Mouse (Mus musculus): ENCODE measurements around the gene Max. TPM values are rescaled to one million over a fixed set of nuclear protein-coding genes. Genes with fewer than 3 reads are reported as not detected.

The Max gene
- total RNA-seq, 2 experiments from 2014 or later, result 75.3 to 76.5 TPM

DNA sequence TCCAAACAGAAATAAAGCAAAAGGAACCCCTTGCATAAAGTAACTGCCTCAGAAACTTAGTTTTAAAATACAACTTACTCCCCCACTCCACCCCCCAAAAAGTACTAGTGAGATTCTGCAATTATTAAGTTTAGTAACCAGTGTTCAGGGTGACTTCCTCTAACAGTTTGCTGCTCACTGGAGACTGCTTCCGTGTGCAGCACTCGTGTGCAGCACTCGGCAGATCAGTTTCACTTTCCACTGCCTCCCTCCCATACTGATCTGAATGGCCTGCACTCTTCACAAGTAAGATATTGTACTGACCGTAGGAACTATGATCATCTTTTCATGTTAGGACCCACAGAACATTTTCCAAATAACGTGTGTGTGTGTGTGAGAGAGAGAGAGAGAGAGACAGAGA lies 4.3 kb downstream of the Max start:
- no peak for DNase-seq (ENCODE audit: low spot score in 2 of 2)

DNA sequence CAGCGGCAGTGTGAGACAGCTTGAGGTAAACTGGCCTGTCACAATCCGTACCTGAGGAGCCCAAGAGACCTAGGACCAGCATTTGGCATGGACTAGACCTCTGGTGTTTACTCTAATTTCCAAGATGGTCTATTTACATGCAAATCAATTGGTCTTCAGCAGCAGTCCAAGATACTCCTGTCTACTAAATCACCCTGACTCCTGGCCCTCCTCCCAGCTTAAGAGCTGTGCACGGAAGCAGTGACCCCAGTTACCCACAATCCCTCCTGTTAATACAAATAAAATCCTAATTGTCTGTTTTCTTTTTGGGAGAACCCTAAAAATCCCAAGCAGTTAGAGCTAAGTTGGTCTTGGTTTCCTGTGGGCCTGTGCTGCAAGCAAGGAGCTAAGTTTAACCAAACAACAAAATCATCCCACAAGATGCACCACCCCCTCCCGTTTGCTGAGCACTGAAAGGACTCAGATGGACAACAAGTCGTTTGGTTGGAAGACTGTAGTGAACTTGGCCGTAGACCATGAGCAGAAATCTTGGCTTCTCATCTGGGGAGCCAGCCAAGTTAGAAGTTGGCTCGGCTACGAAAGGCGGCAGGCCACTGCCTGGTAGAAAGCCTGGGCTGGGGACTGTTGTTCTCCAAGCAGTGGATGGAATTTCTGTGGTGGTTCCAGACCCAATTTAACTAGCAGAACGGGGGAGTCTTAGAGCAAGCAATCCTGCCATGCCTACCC lies 7.1 kb downstream of the Max start:
- peak; percentile 59 to 78 for DNase-seq (ENCODE audit: low spot score in 2 of 2)

DNA sequence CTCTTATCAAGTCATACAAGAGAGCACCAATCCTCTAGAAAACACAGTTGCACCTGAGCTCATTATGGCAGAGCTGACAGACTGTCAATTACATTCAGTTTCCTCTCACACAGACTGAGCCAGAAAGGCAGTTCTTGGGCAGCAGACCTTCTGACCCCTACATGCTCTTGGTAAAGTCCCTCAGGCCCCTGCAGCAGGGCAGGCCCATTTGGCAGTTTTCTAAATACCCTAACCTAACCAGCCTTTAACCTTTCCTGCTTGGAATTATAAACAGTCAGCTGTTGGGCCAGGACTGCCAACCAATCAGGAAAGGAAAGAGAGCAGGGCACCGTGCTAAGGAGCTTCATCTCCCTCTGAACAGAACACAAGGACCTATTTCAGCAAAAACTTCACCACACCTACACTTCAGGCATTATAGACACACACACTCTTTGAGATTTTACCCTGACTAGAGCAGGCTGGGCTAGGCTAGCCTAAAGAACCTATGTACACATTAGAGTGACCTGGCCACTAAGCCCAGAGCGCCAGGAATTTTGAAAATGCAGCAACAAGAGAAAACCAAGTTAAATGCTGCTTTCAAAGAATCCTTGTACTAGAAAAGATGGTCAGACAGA lies 8.1 kb downstream of the Max start:
- no peak for DNase-seq (ENCODE audit: low spot score in 2 of 2)

DNA sequence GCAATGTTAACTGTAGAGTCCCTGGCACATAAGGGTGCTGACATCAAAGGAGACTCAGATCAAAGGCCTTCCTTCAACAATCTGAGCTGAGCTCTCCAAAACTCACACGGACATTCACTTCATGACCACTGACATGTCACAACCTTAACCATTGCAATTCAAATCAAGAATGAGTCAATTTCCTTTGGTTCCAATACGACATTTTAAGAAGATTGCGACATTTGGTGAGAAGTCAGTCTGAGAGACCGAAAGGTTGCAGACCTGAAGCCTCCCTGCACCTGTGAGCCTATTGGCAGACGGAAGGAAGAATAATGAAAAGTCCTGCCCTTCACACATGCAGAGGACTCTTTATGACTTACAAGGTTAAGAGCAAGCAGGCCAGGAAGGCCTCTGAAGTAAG lies 11.7 kb downstream of the Max start:
- DNase-seq (ENCODE audit: low spot score in 2 of 2), result no peak

DNA sequence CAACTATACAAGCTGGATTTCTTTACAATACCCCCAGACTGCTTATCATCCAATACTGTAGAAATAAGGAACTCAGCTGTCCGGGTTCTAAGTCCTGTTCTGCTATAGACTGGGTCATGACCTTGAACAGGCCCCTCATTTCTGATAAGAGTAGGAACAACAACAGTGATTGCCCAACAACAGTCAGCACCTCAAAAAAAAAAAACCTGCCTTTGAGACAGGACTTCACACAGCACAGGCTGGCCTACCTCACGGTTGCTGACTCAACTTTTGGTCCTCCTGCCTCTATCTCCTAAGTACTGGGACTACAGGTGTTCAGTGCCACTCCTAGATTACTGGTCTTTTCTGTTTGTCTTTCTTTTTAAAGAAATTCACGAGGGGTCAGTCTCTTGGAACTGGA lies 13.2 kb downstream of the Max start:
- DNase-seq (ENCODE audit: low spot score in 2 of 2), result no peak

DNA sequence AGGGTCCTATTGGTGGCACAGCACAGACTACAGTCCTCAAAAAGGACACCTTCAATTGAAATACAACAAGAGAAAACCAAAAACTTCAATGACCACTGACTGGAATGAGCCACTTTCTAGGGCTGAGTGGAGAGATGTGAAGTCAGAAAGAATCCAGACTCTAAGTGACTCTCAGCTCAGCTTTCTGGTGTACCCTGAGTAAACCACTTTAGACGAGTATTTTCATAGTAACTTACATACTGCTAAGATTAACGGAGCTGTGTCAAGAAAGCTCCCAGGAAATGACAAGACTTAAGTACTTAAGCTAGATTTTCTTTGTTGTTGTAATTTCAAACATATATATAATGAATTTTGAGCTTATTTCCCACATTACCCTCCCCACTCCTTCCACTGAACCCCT lies 13.8 kb downstream of the Max start:
- no peak for DNase-seq (ENCODE audit: low spot score in 2 of 2)

DNA sequence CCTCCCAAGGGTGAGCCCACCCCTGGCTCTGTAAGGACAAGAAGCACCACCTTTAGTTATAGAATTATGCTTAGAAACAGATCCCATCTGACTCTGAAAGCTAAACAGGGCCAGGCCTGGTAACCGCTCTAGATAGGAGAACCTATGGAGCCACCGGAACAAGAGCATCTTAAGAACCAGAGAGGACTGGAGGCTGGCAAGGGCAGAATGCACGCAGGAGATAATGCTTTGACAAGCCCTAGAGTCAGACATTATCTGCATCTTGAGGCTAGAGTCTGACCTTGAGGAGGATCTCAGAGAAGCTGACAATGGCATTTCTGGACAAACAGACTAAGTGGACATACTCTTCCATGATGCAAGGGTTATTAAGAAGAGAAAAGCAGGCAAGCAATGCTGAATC lies 14.5 kb downstream of the Max start:
- DNase-seq (ENCODE audit: low spot score in 2 of 2), result no peak

DNA sequence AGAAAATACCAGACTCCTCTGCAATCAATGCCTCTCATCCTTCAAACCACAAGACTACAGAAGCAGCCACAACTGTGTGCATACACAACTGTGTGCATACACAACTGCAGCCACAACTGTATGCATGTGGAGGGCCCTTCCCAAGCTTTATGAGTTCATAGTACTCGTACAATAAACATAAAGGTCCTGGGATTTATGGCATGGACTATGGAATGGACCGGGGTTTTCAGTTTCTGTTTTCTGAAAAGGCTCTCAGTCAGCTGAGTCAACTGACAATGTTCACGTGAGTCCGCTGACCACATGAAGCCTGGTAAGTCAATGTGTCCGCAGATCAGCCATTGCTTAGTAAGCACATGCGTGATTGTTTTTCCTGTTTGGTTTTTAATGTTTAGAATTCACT lies 18.5 kb downstream of the Max start:
- DNase-seq (ENCODE audit: low spot score in 2 of 2), result no peak

DNA sequence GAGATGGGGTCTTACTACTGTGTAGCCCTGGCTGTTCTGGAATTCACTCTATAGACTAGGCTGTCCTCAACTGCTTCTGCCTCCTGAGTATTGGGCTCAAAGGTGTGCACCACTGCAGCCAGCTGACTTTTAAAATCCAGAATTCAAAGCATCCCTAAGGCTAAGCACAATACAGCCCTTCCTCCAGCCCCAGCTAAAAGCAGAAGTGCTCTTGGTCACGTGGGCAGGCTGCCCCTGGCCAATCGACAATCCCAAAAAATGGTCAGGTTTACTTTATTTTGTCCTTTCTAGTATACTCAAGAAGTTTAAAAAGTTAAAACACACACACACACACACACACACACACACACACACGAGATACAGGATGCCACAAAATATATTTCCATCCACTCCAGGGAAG lies 19.0 kb downstream of the Max start:
- DNase-seq (ENCODE audit: low spot score in 2 of 2), result no peak

DNA sequence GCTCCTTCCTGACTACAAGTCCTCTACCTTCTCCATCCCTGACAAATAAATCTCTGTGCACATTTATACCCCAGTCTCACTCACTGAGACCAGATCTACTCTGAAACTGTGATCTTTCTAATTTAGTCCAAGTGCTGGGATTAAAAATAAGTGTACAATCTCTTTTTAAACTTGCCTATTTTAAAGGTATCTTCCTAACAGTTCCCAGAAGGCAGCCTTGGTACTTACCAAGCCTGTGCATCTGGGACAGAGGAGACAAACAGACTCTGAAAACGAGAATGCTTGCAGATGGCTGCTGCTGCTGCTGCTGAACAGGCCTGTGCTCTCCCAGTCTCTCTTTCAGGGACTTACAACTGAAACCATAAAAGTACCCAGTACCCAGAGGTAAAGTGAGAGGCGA lies 19.5 kb downstream of the Max start:
- no peak for DNase-seq (ENCODE audit: low spot score in 2 of 2)

DNA sequence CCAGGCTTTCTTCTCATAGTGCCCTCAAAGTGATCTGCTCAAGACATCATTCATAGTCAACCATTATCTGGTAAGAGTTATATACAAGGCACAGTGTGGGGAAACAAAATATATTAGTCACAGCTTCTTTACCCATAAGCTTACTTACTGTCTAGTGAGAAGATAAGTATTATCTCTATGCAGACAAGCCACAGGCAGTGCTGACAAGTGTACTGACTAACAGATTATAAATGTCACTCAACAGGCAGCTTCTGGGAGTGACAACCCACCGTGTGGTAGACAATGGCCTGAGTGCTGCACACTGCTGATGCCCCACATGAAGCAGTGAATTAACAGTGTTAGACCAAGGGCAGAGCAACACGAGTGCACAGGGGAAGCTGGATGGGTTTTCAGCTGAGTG lies 20.5 kb downstream of the Max start:
- DNase-seq (ENCODE audit: low spot score in 2 of 2), result no peak

DNA sequence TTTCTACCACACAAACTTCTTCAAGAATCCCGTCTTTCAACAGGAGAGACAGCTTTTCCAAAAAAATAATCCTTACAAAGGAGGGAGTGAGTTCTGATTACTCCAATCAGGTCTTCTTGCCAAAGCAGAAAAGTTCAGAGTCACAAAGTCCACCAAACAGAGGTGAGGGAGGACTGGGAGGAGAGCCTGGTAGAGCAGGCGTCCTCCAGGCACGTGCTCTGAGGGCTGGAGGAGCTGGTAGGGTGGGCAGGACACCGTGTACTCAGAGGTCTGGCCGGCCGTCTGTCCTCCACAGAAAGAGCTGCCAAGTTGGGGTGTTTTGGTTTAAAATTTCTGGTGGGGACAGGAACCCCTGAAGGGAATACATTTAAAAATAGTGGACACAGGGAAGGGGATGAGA lies 24.0 kb downstream of the Max start:
- no peak for DNase-seq (ENCODE audit: low spot score in 2 of 2)

DNA sequence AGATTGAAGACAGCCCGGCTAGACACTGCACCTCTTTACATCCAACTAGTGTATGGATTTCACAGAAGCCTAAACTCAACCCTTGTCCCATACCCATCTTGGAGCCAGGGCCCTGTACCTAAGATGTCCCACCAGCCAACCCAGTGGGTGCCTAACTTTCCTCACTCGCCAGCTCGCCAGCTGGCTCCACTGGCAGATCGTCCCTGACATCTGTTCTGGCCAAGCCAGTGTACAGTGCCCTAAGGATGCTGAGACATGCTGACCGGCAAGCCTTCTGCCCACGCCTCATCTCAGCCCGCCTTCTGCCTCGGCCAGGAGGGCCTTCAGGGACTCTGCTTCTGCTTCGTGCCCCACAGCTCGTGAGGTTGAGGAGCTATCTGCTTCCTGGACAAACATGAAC lies 25.8 kb downstream of the Max start:
- no peak for DNase-seq (ENCODE audit: low spot score in 2 of 2)

DNA sequence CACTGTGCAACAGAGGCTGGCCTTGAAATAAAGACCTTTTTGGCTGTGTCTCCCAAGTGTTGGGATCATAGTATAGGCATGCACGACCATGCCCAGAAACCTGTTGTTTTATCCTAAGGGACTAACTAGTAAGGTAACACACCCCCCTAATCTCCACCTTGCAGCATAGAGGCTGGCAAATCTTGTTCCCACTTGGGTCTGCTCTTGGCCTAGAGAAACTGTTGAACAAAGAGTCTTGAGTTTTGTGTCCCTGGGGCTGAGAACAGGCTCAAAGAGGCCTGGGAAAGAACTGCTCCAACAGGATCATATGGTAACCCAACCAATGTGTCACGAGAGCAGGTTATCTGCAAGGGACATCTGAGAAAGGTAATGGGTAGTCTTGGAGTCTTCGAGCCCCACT lies 27.6 kb downstream of the Max start:
- DNase-seq (ENCODE audit: low spot score in 2 of 2), result no peak

DNA sequence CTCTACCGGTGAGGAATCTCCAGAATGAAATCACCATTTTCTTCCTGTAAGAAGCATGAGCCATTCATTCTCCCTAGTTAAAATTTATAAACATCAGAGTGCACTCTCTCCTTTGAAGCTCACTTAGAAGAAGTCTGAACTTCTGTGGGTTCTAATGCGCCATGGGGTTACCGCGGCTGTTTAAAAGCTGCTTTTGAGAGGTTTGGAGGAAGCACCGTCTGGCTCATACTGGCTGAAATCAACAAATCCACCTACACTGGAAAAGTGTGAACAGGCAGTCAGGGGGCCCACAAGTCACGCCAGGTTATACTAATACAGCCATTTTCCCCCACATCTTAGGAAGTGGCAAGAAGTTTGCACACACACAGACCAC lies 29.3 kb downstream of the Max start:
- DNase-seq (ENCODE audit: low spot score in 2 of 2), result peak in 1 of 2 experiments; percentile 20

DNA sequence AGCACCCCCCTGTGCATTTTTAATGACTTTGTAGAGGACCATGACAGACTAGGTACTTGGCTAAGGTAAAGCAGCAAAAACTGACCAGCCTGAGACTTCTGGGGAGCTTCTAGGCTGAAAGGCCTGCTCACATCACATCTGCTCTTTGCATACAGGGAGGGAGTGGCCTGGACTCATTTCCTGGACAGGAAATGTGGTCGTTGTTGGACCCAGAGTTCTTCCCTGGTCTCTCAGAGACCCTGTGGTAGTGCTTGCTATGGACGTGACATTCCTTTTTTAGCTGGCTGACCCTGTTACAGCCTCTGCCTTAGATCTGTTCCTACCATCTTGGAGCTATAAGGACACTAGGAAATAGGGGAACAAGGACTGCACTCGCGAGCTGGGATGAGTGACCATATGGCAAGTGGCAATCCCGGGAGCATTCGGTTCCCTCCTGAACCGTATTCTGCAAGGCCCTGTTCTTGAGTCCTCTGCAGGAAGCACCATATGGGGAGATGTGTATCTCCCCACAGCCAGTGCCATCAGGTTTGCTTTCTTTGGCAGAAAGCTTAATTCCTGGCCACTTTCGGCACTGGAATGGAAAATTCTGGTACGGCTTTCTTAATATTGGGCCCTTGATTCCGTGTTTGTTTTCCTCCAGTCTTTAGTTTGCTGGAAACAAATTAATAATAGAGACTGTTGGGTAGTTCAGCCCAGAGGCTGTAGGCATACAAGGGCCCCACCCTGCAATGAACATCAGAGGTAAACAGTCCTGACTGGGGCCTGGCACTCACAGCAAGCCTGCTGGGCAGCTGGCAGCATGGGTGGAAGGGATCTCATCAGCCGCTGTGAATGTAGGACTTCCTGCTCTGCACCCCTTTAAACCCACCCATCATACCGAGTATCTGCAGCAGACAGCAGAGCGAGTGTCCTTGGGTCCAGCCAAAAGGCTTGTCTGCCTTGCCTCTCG lies 30.0 kb downstream of the Max start:
- no peak for DNase-seq (ENCODE audit: low spot score in 2 of 2)

DNA sequence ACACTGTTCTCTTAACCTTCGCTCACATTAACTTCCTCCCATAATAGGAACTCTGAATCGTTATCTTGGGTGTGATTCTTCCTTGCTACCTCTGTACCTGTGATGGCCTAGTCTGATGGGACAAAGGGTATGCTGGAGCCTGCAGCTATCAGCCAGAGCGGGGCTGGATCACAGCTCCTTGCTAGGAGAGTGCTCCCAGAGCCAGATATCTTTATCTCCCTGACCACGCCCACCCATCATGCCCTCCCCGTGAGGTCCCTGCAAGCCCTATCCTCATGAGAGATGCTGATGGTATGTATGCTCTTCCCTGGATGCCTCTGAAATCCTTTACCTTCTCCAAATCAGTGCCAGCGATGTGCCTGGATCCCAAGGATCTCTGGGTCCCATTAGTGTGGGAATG lies 31.8 kb downstream of the Max start:
- DNase-seq (ENCODE audit: low spot score in 2 of 2), result no peak

DNA sequence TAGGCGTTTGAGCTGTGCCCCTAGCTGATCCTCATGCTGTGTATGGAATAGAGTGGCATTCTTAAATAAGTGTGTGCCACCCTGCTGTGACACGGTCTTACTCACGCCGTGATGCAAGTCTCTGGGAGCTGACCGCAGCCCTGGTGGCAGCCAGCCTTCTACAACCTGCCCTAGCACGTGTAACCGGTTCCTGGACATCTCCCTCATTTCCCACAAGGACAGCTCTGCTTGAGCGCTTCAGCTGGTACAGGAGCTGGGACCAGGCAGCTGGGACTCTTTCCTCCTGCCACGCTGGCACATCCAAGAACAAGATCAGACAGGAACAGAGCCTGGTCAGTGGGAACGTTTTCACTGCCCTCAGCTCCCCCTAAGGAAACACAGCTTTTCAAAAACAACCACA lies 34.5 kb downstream of the Max start:
- DNase-seq (ENCODE audit: low spot score in 2 of 2), result no peak

DNA sequence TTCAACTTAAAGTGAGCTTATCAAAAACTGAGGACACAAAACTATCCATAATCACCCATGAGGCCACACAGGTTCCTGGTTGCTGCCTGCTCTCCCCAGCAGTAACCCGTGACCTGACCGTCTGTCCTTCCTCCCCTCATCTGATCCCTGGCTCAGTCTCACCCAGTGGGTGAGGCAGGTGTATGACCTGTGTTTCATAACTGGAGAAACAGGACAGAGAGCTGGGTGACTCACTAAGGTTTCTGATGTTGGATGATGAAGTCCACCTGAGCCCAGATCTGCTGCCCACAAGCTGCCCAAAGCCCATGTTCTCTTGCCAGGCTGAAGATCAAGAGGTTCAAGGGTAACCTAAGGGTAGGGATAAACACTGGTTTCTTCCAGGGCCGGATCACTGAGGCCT lies 35.0 kb downstream of the Max start:
- no peak for DNase-seq (ENCODE audit: low spot score in 2 of 2)

DNA sequence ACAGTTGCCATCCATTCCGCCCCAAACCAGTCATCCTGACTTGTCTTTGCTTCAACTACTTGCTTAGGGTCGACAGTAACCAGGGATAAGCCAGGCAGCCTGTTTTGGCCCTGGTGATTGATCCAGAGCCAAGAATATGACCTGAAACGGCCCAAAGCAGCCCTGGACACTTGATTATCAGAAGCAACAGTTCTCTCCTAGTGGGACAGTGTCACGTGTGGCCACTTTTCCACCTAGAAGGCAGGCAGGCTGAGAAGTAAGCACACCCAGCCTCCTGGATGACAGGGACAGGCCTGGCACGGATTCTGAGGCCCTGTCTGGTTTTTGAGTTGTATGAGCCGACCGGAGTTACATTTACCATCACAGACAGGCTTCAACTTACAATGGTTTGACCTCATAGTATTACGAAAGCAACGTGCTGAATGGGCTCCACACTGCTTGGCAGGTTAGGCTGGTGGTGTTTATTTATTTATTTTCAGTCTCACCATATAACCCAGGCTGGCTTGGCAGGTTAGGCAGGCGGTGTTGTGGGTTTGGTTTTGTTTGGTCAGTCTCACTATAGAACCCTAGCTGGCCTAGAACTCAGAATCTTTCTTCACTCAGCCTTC lies 35.6 kb downstream of the Max start:
- DNase-seq (ENCODE audit: low spot score in 2 of 2), result no peak

DNA sequence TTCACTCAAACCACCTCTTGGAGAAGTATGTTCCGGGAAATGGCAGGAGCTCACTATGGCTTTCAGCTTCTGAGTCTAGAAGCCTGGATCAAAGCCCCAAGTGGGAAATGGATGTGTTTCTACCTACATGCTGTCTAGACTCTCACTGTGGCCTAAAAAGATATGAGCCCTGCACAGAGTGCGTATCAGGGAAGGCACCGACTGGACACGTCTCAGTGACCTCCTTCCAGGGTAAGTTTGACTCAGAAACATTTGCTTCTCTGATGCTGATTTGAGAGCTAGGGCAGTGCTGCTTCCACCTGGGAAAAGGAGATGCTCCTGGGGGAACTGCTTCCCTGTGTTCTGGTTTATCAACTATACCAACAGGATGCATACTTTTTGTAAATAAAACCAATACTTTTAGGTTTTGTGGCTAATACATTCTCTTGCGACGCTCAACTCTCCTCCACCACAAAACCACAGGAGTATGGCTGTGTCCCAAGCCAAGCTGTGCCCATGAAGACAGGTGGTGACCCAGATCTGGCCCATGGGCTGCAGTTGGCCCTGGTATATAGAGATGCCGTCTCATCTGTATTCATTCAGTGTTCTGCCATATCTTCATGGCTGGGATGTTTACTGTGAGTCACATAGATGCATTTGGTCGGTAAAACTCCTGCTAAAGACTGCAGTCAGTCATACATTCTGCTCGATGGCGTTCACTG lies 36.9 kb downstream of the Max start:
- DNase-seq (ENCODE audit: low spot score in 2 of 2), result no peak

Data from layer of hippocampus, adult 18-20 months (tissue).